Mouse (Mus musculus) heart, postnatal 10 days (tissue): ENCODE measurements at regions not wholly inside any gene's neighbourhood (a gene's known extent, or its start where the extent isn't known, plus 50 kb on each side); places are given as distances from the start of the nearest gene placed in this dataset.
"Not testable (repeated sequence)": the region's sequence is repeated elsewhere in the genome, so short reads cannot be mapped to it uniquely, and the experiment has no call there.

Source experiments
- DNase-seq, 2 experiments: peaks; one replicate each; pipeline ENCODE4 v3.0.0; 2021
- intact Hi-C: fragments of 180-260 bp; cut with DNase I; formaldehyde crosslinking; loops from one replicate; pipeline ENCODE4 v1.15.1; 2025

DNA sequence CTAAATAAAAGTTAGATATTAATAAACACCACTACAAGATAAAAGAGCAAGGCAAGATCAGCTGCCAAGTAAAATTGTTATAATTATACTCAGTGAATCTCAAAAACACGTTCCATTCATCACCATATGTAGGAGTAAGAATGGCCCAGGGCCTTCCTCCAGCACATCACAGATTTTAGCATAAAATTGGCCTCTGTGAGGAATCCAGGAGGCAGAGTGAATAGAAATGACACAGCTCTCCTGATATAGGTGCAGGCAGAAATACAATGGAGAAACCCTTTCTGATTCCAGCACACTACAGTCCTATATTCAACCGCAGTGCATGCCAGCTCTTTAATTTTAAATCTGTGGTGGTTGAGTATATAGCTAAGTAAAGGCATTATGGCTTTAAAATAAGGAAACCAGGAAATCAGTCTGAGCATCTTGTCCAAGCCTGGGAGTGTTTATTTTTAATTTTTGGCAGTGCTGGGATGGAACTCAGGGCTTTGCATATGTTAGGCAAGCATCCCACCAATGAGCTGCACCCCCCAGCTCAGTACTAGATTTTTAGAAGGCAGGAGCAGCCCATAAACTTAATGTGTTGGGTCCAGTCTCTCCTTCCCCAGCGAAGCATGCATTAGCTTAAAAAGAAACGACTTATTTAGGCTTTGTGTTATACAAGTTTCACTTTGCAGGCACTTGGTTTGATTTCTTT, 158.3 kb upstream of the Ptprz1 start:
- intact Hi-C loops = no loop called here
- DNase-seq = no peak

DNA sequence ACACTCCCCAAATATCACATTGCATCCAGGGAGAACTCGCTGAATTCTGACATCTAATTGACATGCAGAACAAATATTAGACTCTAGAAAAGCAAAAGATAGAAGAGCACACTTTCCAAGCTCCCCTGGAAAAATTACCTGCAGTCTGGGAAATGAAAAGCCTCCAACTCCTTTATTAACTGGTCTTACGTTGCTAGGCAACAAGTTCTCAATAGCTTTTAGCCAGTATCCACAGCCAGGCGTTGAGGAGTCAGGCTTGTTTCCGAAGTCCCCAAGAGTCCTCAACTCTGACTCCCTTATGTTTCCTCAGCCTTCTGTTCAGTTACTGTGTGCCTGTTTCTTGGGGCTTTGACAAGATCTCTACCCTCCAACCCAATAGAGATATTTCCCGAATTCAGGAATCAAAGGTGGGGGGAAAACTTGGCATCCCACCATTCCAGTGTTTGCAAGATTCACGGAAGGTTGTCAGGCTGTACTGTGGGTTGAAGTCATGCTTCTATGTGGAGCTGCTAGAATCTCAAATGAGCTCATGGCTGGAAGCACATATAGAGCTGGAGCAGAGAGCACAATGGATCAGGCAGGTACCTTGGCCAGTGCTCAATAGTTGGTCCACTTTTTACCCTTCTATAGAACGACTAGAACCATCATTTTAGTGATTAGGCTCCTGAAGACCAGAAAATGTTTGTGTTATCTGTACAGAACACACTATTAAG, 159.0 kb upstream of the Ptprz1 start:
- no peak for DNase-seq
- intact Hi-C loops = no loop called here

DNA sequence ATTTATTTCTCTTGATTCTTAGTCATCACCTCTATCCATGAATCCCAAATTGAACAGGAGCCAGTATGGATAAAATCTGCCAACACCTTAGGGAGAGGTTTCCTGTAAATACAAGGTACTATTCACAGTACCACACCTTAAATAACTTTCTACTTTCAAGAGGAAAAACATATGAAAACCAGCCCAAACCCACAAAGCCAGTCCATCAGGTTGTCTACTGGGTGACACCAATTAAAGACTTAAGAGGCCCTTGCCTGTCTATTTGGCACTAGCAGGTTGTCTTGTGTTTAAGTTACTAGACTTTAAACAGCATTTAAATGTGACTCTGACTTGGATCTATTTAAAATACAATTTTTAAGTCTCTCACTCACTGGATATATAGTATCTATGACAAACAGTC, 177.1 kb upstream of the Ptprz1 start:
- no peak for DNase-seq
- intact Hi-C loops = no loop called here

DNA sequence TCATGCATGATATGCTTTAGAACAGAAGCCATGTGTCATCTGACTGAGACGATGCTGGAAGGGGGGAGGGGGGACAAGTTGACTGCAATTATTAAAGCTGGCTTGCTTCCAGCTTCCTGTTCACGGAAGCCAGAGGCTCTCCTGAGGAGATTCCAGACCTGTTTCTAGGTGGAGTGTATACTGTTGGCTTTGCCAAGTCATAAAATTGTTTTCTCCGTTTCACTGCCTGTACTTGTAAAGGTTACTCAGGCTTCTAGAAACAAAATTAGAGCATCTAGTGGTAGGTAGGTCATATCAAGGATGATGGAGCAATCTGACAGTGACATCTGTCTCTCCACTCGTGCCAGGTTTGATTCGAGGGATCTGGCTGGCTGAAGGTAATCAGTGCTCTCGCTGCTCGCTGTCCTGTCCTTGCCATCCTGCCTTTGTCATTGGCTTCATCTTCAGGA, 186.6 kb upstream of the Ptprz1 start:
- DNase-seq = no peak
- intact Hi-C loops = no loop called here

DNA sequence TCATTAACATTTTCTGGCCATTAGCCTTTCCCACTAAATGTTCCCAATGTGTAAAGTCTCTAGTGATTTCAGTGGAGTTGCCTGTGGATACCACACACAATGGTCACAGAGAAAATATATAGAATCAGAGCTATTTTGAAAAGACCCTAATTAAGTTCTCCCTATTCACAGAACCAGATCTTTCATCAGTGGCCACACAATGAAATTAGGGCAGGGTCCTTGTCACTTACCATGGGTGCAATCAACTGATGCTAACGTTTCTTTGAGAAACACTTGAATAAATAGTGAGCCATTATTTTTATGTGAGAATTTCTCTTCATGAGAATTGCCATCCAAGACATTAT, 200.7 kb upstream of the Ptprz1 start:
- intact Hi-C loops = no loop called here
- no peak for DNase-seq

GRCm38 (mm10) chr6:22673919-22674585, 201.2 kb upstream of the Ptprz1 start:
- no peak for DNase-seq

DNA sequence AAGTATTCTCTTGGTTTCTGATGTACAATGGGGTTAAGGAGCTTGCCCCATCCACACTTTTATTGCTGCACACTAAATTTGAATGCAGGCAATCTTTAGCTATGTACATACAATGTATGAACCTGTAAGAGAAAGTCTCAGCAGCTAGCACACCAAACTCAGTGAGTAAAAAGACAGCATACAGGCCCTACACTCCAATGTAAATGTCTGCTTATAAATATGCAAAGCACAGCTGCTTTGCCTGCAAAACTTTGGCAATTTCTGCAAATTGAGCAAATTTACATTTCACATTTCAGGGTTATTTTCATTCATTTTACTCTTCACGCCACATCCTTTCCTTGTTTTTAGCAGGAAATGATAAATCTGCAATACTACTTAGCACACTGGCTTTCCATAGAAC, 203.8 kb upstream of the Ptprz1 start:
- intact Hi-C loops = no loop called here
- no peak for DNase-seq

More at GRCm38 (mm10) chr6:22673919-22674585, 201.2 kb upstream of the Ptprz1 start:
- intact Hi-C loops = no loop called here

- DNase-seq = no peak
- intact Hi-C loops = no loop called here
Measured at GRCm38 (mm10) chr6:22668190-22668975, 206.9 kb upstream of the Ptprz1 start.

GRCm38 (mm10) chr6:22657401-22657800, 217.9 kb upstream of the Ptprz1 start:
- DNase-seq, intact Hi-C loops: not testable (repeated sequence)

DNA sequence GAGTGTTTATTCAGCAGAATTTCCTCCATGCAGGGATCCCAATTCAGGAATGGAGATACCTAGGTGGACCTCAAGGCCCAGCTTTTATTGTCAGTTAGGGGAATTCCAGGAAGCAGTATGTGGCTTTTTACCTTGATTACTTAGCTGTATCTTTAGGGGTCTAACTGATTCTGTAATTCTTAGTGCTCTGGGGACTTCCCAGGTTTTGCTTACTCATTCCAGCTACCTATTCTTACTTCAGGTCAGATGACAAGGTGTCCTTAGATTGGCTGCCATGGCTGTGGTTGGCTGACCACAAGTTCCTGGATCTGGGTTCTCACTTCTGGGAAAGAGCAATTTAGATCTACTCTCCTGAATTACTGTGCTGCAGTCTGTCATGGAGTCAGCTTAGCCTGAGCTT, 235.2 kb upstream of the Ptprz1 start:
- intact Hi-C loops = no loop called here
- no peak for DNase-seq

DNA sequence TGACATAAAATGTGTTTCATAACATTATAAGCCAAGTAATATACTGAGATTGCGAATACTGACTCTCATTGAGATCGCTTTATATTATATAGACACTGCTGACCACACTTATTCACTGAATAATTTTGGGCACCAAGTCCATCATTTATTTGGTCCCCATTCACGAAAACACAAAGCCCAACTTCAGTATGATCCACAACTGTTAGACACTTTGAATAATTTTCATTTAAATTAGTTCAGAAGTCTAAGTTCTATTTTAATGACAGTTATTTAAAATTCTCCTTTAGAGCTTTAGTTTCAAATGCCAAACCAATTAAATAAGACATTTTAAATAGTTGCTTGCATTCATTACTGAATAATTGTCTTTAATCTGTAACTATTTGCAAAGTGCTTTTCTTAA, 240.2 kb upstream of the Ptprz1 start:
- intact Hi-C loops = no loop called here
- no peak for DNase-seq

DNA sequence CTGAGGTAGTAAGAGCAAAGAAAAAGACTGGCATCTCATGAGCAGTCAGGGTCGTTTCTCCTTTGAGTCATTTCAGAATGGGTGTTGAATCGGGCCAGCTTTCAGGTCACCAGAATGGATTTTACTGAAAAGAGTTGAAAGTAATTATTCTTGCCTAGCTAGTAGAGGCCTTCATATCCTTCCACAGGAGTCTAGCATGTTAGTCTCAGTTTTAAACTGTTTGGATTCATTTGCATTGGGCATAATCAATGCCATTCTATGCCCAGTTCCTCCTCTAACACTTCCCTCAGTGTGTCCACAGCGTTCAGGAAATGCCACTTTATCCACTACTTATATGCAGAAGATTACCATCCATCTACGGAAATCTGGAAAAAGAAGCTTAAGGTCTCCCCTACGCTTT, 240.6 kb upstream of the Ptprz1 start:
- DNase-seq = no peak

DNA sequence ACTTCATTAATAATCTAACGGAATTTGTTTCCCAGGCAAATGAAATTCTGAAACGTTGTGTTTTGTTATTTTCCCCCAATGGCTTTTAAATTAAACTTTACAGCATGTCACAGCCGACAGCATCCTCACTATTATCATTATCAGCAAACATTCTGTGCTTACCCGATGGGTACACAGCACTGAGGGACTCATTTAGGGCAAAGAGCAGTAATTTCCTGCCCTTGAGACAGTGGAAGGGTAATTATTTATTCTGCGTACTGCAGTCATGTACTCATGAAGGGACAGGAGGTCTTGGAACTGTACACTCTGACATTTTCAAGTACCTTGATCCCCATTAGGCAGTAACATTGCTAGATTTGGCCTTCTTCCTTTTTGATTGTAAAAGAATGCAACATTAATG, 235.5 kb upstream of the Fam3c start:
- no peak for DNase-seq
- intact Hi-C loops = no loop called here

More for the DNA sequence above, 240.6 kb upstream of the Ptprz1 start:
- intact Hi-C loops = no loop called here

GRCm38 (mm10) chr6:22584851-22585250, 228.8 kb upstream of the Fam3c start:
- no peak for DNase-seq
- intact Hi-C loops = no loop called here

- intact Hi-C loops = no loop called here
- no peak for DNase-seq
Measured at GRCm38 (mm10) chr6:22572925-22573324, 216.9 kb upstream of the Fam3c start.

DNA sequence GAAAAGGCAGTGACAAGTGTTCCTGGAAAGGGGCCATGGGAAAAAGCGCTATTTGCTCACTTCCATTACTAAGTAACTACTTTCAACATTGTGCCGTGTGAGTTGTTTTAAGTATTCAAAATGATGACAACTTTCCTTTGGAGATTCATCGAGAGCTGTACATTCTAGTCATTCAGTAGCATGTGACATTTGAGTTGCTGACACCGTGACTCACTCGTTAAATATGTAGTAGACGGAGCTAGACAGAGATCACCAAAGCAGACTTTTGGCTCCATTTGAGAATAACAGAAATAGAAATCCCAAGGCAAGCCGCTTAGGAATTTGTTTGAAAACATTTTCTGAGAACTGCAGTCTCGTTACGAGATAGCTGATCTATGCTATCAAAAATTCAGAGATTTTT, 211.8 kb upstream of the Fam3c start:
- DNase-seq = no peak
- intact Hi-C loops = no loop called here

- intact Hi-C loops = no loop called here
- no peak for DNase-seq
Measured at GRCm38 (mm10) chr6:22548296-22549245, 192.5 kb upstream of the Fam3c start.

DNA sequence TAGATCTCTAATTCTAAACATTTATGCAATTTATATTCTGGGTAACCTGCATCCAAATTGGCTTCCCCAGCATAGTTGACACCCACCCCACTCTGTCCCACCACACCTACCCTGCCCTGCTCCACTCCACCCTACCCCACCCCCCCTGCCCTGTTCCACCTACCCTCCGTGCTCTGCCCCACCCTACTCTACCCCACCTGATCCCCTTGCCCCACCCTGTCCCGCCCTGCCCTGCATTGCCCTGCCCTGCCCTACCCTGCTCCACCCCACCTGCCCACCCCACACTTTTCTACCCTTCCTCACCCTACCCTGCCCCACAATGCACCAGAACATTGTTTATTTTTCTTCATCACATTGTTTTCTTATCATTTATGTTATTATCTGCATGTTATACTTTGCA, 185.6 kb upstream of the Fam3c start:
- intact Hi-C loops = no loop called here
- DNase-seq = no peak

- no peak for DNase-seq
- intact Hi-C loops = no loop called here
Measured at GRCm38 (mm10) chr6:22538254-22538653, 182.2 kb upstream of the Fam3c start.

GRCm38 (mm10) chr6:22524384-22524783, 168.3 kb upstream of the Fam3c start:
- intact Hi-C loops = no loop called here
- no peak for DNase-seq
